ENCODE assay signal across 27 mouse cellular contexts in genomic region chr3:102354771-102355170, GRCm38 (mm10).
"Had no signal": no experiment of that assay in that cellular context is flagged by ENCODE, and none has a peak within 500 bp of the region (broad histone marks: within the 10 kb centered on the region; RNA-seq: fewer than 3 reads in every experiment).

No protein-coding gene starts in this region.

- H3K4me1 ChIP-seq: heart, embryonic 10.5 days; heart, embryonic 15.5 days; hindbrain, embryonic 13.5 days; hindbrain, embryonic 15.5 days; kidney, embryonic 15.5 days; limb, embryonic 12.5 days; liver, embryonic 13.5 days; liver, embryonic 15.5 days had no signal

- H3K9me3 ChIP-seq: heart, embryonic 10.5 days; heart, embryonic 13.5 days; heart, embryonic 15.5 days; hindbrain, embryonic 13.5 days; hindbrain, embryonic 15.5 days; kidney, embryonic 15.5 days; limb, embryonic 10.5 days; limb, embryonic 12.5 days; liver, embryonic 13.5 days; liver, embryonic 15.5 days had no signal

- H3K4me2 ChIP-seq: heart, embryonic 13.5 days; heart, embryonic 15.5 days; hindbrain, embryonic 13.5 days; hindbrain, embryonic 15.5 days; kidney, embryonic 15.5 days; limb, embryonic 12.5 days; liver, embryonic 11.5 days; liver, embryonic 13.5 days; liver, embryonic 15.5 days had no signal

- H3K27ac ChIP-seq: heart, embryonic 10.5 days; heart, embryonic 13.5 days; heart, embryonic 15.5 days; hindbrain, embryonic 13.5 days; hindbrain, embryonic 15.5 days; hindbrain, postnatal 0 days; kidney, embryonic 15.5 days; kidney, postnatal 0 days; layer of hippocampus, adult 2 months; left cerebral cortex, adult 2 months; limb, embryonic 10.5 days; limb, embryonic 12.5 days; liver, embryonic 13.5 days; liver, embryonic 15.5 days had no signal

- H3K4me3 ChIP-seq: heart, embryonic 10.5 days; heart, embryonic 13.5 days; heart, embryonic 15.5 days; hindbrain, embryonic 13.5 days; hindbrain, embryonic 15.5 days; kidney, embryonic 15.5 days; layer of hippocampus, adult 2 months; left cerebral cortex, adult 2 months; limb, embryonic 10.5 days; limb, embryonic 12.5 days; liver, embryonic 13.5 days; liver, embryonic 15.5 days had no signal

- ATAC-seq: hindbrain, postnatal 0 days; intestine, embryonic 16.5 days had no signal

- DNase-seq: gastrocnemius, postnatal 14 days; gastrocnemius, postnatal 36 days; heart, adult 18-20 months; heart, postnatal 14 days; heart, postnatal 36 days; kidney, adult 11 months; kidney, adult 2 months; kidney, adult 9 months; kidney, postnatal 25 days; kidney, postnatal 4 days; liver; liver, embryonic 13.5 days had no signal

- H3K27me3 ChIP-seq: heart, embryonic 13.5 days; heart, embryonic 15.5 days; kidney, embryonic 15.5 days; limb, embryonic 12.5 days; liver, embryonic 13.5 days; liver, embryonic 15.5 days had no signal

- H3K9ac ChIP-seq: heart, embryonic 13.5 days; heart, embryonic 15.5 days; hindbrain, embryonic 13.5 days; hindbrain, embryonic 15.5 days; kidney, embryonic 15.5 days; limb, embryonic 12.5 days; liver, embryonic 13.5 days; liver, embryonic 15.5 days had no signal

- H3K36me3 ChIP-seq: heart, embryonic 10.5 days; heart, embryonic 13.5 days; heart, embryonic 15.5 days; hindbrain, embryonic 13.5 days; hindbrain, embryonic 15.5 days; kidney, embryonic 15.5 days; limb, embryonic 10.5 days; limb, embryonic 12.5 days; liver, embryonic 13.5 days; liver, embryonic 15.5 days had no signal
